Mouse (Mus musculus) lung, adult 2 months (tissue): Measurements from ENCODE around the gene Mfsd4a.

Experiments used
- CTCF ChIP-seq: fragments of 200-500 bp; IDR thresholded peaks from 2 replicates; pipeline ENCODE4 v1.5.1; 2011; ENCODE audit warnings: mild to moderate bottlenecking, low read length, control low read depth; ENCODE audit not compliant: insufficient read depth
- POLR2A ChIP-seq: fragments of 200-500 bp; IDR thresholded peaks from 2 replicates; pipeline ENCODE4 v1.6.1; 2011; ENCODE audit warnings: low read depth, mild to moderate bottlenecking, control low read depth, low read length, borderline replicate concordance; ENCODE audit errors: extremely low read depth

GRCm38 (mm10) chr1:132055054-132055664 is 12.7 kb downstream of the Mfsd4a start:
- TF ChIP-seq CTCF (no peak), POLR2A (no peak)
